Mouse (Mus musculus) T-helper 17 cell (primary cell): ENCODE measurements around the gene Lyplal1.

ENCODE experiments used
- in situ Hi-C, 2 experiments: fragments of 300-600 bp; cut with MboI, MseI; formaldehyde crosslinking; loops; 1 replicate in 1 of 2; 2 replicates in 1 of 2; pipeline ENCODE4 v1.15.1; 2025; ENCODE audit warnings: high pct_unique_total_duplicates in 2 of 2

Lyplal1 gene

DNA sequence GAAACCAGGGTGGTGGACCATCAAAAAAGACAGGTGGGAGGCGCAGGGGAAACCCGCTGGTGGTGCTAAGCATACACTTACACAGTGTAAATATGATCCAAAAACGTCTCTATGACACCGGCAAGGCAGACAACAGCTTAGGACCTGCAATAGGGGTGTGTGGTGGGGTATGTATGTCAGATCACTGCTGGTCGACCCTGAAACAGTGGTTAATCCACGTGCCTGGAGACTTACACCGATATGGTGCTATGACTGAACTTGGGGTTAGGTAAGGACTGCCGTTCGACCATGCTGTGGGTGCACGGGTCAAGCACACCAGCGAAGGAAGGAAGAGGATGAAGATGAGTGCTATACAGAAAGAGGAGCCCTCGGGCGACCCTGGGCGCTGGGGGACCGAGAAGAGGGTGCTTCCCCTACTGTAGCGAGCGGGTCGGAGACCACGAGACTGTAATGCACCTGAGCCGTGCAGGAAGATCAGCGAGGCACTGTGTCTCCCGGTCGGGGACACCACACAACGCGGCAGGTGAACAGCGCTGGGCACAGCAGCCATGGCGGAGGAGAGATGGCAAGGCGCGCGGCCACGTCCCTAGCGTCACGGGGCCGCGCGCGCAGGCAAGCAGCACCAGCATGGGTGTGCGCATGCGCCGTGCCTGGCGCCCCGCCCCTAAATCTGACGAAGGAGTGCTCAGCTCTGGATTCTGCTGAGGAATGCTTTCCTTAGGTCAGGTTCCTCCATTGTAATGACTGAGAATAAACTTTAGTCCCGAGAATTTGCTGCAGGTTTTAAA lies at the start of gene Lyplal1:
Gene Lyplal1 (minus strand): TSS at position 610 of the 788 bp plus-strand sequence.
- in situ Hi-C loops = no loop called here

GRCm38 (mm10) chr1:186163616-186164015 lies 46.5 kb upstream of the Lyplal1 start:
- in situ Hi-C loops = no loop called here

DNA sequence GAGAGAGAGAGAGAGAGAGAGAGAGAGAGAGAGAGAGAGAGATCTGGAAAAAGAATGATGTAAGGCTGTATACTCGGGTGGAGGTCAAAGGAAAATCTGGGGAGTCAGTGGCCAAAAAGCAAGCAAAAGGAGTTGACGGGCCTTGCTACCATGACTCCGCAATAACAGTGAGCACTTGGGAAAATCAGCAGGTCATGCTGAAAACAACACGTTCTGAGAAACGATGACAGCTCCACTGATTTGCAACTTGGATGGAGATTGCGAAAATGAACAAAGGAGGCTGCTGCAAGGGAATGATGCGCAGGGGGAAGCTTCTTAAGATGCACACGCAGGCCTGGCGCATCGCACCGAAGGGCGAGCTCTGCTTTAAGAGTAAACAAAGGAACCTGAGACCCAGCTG lies 46.1 kb upstream of the Lyplal1 start:
- in situ Hi-C loops = no loop called here

DNA sequence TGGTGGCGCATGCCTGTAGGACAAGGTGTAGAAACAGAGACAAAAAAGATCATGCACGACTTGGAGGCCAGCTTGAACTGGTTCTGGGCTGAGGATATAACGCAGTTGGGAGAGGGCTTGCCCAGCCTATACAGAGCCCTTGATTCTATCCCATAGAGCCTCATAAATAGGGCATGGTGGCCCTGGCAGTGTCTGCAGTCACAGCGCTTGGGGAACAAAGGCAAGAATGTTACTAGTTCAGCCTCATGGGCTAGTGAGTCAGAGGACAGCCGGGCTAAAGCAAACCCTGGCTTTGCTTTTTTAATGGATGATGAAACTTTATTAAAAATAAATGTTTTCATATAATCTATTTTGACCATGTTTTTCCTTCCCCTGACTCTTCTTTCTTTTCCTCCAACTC lies 33.3 kb upstream of the Lyplal1 start:
- in situ Hi-C loops = no loop called here

DNA sequence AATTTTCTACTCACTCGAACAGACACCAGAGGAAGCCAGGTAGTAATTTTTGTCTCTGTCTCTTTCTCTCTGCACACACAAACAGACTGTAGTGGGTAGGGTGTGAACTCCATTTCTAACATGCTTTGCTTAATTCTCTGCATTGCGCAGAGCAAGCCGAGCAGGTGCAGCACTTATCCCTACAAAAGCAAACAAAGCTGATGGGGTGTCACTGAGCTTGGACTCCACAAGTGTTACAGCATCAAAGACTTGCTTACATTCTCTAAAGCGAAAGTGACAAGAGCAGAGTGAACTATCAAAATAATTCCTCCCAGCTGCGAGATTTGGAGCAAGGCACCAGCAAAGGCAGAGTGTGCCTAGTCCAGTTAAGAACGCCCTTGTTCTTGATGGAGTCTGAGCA lies 28.3 kb upstream of the Lyplal1 start:
- in situ Hi-C loops = no loop called here

DNA sequence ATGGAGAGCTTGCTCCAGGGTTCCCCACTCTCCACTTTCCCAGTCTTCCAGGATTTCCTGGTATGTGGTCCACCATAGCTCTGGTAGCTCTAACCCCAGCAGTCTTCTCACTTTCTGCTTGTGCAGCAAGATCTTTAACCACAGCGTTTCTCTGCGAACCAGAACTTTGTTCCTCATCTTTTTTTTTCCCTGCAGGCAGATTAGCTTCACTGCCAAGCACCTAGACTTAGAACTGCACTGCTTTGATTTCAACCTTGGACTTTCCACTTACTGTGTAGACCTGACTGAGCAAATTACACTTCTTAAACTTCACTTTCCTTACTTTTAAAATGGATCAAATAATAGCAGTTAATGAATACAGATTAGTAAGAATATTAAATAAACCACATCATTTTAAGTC lies 23.1 kb upstream of the Lyplal1 start:
- in situ Hi-C loops = no loop called here

GRCm38 (mm10) chr1:186137873-186138272 lies 20.8 kb upstream of the Lyplal1 start:
- in situ Hi-C loops = no loop called here

DNA sequence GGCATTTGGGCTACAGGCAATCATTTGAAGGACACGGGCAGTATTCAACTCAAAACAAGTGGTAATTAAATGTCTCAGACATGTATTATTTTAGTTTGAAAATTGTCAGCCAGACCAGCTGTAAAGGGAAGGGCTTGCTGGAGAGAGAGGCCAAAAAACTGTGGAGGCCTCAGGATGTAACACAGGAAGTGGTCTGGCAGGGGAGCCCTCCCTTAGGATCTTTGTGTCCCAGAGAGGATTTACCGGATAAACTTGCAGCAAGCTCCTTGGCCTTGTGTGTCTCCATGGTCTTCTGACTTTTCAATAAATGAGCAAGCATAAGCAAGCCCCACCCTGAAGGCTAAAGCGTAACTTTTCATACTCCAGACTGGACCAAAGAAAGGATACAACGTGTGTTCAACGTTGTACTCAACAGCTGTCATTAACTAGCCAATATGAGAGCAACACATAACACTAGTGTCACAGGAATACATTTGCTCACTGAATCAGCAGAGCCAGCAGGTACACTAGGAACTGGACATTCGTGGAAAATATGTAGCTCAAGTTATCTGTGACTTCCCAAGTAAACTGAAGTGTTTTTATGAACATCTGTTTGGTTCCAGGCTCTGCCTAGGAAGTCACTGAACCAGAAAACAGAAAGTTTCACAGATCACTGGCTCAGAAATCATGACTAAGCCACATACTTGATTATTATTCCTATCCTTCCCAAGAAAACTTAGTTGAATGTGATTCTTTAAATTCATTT lies 19.7 kb upstream of the Lyplal1 start:
- in situ Hi-C loops = no loop called here

DNA sequence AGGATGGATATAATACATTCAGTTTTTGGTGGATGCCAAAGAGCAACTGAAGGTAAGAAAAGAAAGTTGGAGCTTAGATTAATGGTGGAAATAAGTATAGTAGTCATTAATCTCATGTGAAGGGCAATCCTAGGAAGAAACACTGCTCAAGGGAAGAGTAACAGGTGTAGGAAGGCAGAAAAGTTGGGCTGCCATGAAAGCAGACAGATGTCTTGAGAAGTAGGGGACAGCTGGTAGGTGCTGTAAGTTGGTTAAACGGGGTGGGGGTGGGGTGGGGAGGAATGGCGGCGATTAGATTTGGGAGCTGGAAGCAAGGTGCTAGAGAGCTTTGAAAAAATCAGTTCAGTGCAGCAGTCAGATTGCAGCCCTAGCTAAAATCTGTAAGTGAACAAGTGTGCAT lies 14.4 kb upstream of the Lyplal1 start:
- in situ Hi-C loops = no loop called here

DNA sequence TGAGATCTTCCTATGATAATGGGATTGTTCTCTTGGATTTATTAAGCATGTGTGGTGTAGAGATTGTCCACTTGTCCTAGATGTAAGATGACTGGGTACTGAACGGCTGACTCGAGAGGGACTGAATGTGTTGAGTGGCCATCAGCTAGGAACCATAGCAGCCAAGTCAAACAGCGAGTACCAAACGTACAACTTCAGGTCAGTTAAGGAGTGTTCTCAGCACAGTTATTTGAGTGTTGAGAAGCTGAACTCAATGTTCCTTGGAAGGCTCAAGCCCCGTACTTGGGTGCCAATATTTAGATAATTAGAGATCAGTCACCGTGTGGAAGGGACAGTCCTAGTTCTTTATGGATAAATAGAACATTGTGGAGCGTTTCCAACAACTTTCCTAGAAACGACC lies 11.8 kb upstream of the Lyplal1 start:
- in situ Hi-C loops = no loop called here

DNA sequence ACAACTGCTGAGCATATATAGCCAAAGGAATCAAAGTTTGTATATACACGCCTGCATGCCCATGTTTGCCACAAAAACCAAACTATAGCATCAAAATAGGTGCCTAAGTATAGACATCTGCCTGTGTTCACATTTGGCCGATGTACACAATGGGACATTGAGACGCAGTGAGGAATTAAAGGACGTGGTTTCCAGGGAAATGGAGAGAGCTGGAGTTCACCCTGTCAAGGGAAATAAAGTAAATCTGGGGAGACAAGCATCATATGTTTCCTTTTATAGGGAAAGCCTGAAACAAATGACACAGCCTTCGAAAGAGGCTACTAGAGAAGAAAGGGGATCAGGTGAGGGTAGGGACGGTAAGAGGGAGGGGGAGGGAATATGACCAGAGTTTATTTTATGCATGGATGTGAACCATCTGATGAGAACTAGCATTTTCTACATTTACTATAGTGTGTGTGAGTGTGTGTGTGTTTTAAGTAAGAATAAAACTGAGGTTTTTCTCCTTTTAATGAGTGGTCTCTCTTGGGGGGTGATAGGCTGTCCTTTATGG lies 9.3 kb upstream of the Lyplal1 start:
- in situ Hi-C loops = no loop called here

- in situ Hi-C loops = no loop called here
Observed at GRCm38 (mm10) chr1:186123690-186124089, 6.6 kb upstream of the Lyplal1 start.

DNA sequence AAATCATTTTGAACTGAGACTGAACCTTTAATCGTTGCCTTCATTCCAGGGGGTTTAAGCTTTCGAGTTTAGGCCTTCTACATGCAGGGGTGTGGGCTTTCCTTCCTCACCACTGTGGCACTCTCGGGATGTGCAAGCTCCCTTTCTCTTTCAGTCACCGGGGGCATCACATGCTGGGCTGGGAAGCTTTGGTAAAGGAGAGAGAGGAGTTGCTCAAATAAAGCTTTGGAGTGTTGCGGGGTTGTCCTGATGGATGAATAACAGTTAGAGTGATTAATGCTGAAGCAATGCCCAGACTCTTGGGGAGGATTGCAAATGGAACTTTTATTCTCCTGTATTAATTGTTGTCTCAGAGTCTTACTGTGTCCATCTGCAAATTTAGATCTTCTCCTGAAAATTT lies 2.7 kb upstream of the Lyplal1 start:
- in situ Hi-C loops = no loop called here

DNA sequence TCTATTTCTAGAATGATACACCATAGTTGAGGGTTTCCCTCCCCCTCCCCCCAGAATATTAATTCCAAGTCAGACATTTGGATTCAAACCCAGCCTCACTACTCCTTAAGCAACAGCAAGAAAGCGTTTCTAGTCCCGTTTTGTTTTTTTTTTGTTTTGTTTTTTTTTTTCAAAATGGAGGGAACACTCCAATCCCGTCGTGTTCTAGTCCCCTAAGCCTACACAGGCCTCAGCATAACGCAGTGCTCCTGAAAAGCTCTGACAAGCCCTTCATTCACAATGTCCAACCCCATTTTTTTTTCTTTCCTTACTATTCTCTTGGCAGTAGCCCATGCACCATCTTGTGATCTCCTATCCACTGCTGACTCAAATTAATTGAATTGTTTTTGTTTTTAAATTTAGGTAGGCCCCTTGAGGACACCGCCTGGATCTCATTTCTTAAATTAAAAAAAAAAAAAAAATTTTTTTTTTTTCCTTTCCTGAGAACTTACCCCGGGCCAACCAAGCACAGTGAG lies 967 bp downstream of the Lyplal1 start:
- in situ Hi-C loops = no loop called here

DNA sequence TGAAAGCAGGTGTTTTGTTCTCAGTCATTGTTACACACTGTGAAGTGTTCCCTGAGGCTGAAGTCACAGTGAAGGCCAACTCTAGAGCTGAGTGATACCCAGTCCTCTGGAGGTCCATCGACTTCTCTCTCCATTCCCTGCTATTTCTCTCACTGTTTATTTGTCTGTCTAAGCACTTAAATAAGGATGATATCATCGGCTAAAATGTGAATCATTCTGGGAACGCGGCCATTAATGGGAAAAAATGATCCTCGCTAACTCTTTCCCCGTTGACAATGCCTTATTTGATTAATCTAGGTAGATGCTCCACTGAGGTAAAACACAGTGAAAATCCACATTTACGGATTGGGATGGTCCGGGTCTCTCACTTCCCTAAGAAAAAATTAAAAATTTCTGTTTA lies 14.8 kb downstream of the Lyplal1 start:
- in situ Hi-C loops = no loop called here

DNA sequence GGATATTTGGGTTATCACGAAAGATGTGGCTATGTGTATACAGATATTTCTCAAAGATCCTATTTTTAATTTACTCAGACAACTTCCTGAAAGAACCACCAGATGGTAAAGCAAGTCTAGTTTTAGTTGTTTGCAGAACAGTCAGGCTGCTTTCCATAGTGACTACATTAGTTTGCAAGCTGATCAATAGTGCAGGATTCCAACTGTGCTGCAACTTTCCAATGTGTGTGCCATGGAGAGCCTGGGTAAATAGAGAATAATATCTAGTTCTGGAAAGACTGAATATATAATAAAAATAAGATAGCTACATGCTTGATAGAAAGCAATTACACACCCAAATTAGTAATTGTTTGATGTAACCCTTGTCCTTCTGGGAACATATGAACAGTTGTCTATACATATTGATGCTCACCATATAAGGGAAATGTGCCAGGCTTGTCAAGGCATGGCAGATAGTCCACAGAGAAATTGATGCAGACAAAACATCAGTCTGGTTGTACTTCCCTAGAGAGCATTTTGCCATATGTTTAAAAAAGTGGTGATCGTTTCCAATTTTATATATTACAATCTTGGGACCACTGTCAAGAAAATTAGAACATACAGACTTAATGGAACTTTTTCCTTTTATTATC lies 50.7 kb downstream of the Lyplal1 start:
- in situ Hi-C loops = no loop called here

DNA sequence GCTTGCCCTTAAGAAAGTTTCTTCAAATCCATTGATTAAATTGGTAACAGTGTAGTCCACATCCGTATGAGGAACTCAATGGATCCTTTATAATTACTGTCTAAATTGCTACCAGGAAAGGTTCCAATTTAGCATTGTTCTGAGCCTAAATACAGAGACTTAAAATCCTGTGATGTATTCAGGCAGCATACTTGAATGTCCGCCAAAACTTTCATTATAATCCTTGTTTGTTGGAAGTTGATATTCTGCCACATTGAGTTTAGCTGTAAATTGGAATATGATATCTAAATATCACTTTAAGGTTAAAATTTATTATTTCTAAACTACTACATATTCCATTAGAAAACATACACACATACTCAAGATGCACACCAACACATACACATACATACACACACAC lies 57.1 kb downstream of the Lyplal1 start:
- in situ Hi-C loops = no loop called here

- in situ Hi-C loops = no loop called here
Observed at GRCm38 (mm10) chr1:186054227-186054626, 62.9 kb downstream of the Lyplal1 start.

DNA sequence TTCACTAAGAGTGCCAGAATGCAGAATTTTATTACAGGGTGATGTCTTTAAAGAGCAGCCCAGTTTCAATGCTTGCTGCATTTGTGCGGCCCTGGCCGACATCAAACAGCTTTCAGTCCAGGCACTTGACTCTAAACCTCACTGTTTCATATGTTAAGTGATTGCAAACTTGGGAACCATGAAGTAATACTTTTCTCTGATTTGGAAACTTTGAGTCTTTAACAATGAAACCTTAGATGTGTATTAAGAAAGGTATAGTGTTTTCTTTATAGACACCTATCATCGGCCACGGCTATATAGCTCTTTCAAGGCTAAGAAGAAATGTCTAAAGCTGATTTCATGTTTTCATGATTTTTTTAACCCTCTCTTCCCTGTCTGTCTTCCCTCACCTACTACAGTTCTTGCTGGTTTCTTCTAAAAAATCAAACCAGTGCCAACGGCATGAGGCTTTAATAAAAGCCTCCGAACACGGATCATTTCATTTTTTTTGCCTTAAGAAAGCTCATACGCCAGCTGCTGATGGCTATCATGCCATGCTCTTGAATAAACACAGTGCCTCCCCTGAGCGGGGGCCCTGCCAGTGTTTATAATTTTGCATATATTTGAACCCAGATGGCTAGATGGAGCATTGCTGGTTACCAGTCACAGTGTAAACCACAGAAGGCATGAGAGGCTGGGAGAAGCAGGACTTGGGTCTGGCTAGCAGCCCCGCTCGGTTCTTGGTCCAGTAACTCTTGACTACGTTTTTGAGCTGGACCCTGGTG lies 63.6 kb downstream of the Lyplal1 start:
- in situ Hi-C loops = no loop called here

GRCm38 (mm10) chr1:186043709-186044452 lies 73.2 kb downstream of the Lyplal1 start:
- in situ Hi-C loops = no loop called here

DNA sequence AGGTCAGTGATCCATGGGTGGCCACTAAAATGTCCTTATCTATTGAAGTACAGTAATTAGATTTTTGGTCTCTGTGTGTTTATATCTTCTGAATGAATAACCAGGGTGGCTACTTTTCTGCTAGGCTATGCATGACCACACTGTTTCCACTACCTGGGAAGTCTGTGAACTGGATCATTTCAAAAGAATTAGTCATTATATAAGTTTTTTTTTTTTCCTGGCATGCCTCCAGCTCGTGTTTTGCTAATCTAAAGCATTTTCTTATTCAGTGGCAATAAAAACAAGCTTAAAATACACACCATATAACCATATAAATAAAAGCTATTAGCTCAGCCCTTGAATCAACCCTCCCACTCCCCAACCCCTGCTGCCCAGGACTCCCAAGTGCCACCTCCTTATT lies 75.3 kb downstream of the Lyplal1 start:
- in situ Hi-C loops = no loop called here
